Mouse (Mus musculus) v-Abl transformed pro-B cells (cell line): ENCODE measurements around the gene Fastkd3.

ENCODE experiments used
- in situ Hi-C, 2 experiments: fragments of 400-800 bp; cut with MboI; formaldehyde crosslinking; loops; one replicate each; pipeline ENCODE4 v1.15.1; 2025; ENCODE audit not compliant: unreplicated experiment in 2 of 2

The Fastkd3 gene

DNA sequence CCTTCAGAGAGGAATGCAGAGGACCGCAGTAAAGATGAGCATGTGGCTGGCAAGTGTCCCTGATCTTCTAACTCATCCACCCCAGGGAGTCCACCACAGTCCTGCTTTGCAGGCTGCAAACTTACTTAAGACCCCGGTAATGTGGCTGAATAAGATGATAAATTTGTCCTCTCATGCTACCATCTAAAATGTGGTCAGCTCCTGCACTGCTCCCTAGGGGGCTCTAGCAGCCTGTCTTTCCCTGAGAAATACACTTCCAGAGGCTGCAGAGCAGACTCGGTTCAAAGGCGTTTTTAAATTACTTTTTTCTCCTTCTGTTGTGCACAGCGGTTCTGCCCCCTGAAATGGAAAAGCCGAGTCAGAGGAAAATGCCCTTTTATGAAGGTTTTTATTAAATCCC lies 19.1 kb downstream of the Fastkd3 start:
- in situ Hi-C loops = loop anchor here in 1 of 2 experiments (10.0 kb wide), 1 partner anchor 474 kb away; no protein-coding TSS in a partner anchor

GRCm38 (mm10) chr13:68603085-68603484 lies 21.1 kb downstream of the Fastkd3 start:
- in situ Hi-C loops = loop anchor here in 1 of 2 experiments (10.0 kb wide), 1 partner anchor 472 kb away; no protein-coding TSS in a partner anchor

DNA sequence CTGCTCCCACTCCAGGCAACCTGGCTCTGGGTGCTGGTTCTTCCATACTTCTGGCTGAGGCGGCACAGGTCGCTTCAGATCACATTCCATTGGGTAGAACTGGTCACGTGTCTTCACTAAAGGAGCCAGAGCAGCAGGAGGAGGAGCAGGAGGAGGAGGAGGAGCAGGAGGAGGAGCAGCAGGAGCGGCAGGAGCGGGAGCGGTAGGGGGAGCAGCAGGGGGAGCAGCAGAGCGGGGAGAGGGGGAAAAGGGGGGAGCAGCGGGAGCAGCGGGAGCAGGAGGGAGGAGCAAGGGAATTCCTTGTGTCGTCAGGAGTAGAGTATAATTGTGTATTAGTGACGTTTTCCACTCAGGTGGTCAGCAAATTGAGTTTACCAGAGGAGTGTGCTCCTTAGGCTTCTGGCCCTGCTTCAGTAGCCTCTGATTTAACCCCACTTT lies 23.7 kb downstream of the Fastkd3 start:
- in situ Hi-C loops = loop anchor here in 1 of 2 experiments (10.0 kb wide), 1 partner anchor 469 kb away; no protein-coding TSS in a partner anchor

GRCm38 (mm10) chr13:68607652-68608405 lies 25.8 kb downstream of the Fastkd3 start:
- in situ Hi-C loops = loop anchor here in 1 of 2 experiments (10.0 kb wide), 1 partner anchor 467 kb away; no protein-coding TSS in a partner anchor

GRCm38 (mm10) chr13:68622792-68623191 lies 40.8 kb downstream of the Fastkd3 start:
- in situ Hi-C loops = no loop called here

DNA sequence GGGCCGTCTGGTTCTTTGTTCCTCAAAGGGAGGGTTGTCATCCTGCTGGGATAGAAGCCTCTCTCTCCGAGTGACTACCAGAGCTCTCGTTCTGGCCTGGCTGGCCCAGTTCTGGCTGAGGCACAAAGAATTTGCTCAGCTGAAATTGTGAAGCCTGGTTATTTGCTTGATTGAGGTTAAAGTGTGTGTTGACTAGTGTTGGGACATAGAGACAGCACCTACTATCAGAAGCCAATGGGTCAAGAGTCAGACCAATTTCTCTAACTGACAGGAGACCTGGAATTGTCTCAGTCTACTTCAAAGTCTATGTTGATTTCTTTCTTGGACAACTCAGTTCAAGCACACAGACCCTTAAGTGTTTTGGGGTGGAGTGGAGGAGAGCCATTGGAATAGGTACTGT lies 45.0 kb downstream of the Fastkd3 start:
- in situ Hi-C loops = no loop called here
